Mouse (Mus musculus): ENCODE results near the gene 2900026A02Rik. TPM values are rescaled to one million over a fixed set of nuclear protein-coding genes. Genes with fewer than 3 reads are reported as not detected.

The 2900026A02Rik gene
- total RNA-seq, 2 experiments from 2014 or later: 21.3 to 25.8 TPM

GRCm38 (mm10) chr5:113122326-113123054, 98.5 kb downstream of the 2900026A02Rik start:
- peak; percentile 62 for DNase-seq (ENCODE audit: low spot score)

- DNase-seq (ENCODE audit: low spot score): no peak
Measured at GRCm38 (mm10) chr5:113121591-113121875, 99.5 kb downstream of the 2900026A02Rik start.

GRCm38 (mm10) chr5:113120741-113121590, 100.1 kb downstream of the 2900026A02Rik start:
- DNase-seq (ENCODE audit: low spot score): no peak

GRCm38 (mm10) chr5:113119861-113120465, 101.1 kb downstream of the 2900026A02Rik start:
- DNase-seq (ENCODE audit: low spot score): no peak

- DNase-seq (ENCODE audit: low spot score): no peak
Measured at GRCm38 (mm10) chr5:113119291-113119690, 101.7 kb downstream of the 2900026A02Rik start.

- DNase-seq (ENCODE audit: low spot score): no peak
Measured at GRCm38 (mm10) chr5:113118695-113119094, 102.3 kb downstream of the 2900026A02Rik start.

GRCm38 (mm10) chr5:113117361-113117760, 103.7 kb downstream of the 2900026A02Rik start:
- no peak for DNase-seq (ENCODE audit: low spot score)

GRCm38 (mm10) chr5:113115896-113116295, 105.1 kb downstream of the 2900026A02Rik start:
- DNase-seq (ENCODE audit: low spot score): no peak

- DNase-seq (ENCODE audit: low spot score): peak; percentile 71
Measured at GRCm38 (mm10) chr5:113114264-113115225, 106.5 kb downstream of the 2900026A02Rik start.

GRCm38 (mm10) chr5:113113120-113113519, 107.9 kb downstream of the 2900026A02Rik start:
- DNase-seq (ENCODE audit: low spot score): no peak

GRCm38 (mm10) chr5:113111336-113111735, 109.7 kb downstream of the 2900026A02Rik start:
- DNase-seq (ENCODE audit: low spot score): no peak

- no peak for DNase-seq (ENCODE audit: low spot score)
Measured at GRCm38 (mm10) chr5:113110929-113111328, 110.1 kb downstream of the 2900026A02Rik start.

- peak; percentile 49 for DNase-seq (ENCODE audit: low spot score)
Measured at GRCm38 (mm10) chr5:113109651-113110050, 111.4 kb downstream of the 2900026A02Rik start.

GRCm38 (mm10) chr5:113108165-113108764, 112.8 kb downstream of the 2900026A02Rik start:
- DNase-seq (ENCODE audit: low spot score): no peak

- peak; percentile 39 for DNase-seq (ENCODE audit: low spot score)
Measured at GRCm38 (mm10) chr5:113107709-113108108, 113.3 kb downstream of the 2900026A02Rik start.

GRCm38 (mm10) chr5:113106594-113106993, 114.4 kb downstream of the 2900026A02Rik start:
- peak; percentile 55 for DNase-seq (ENCODE audit: low spot score)

- no peak for DNase-seq (ENCODE audit: low spot score)
Measured at GRCm38 (mm10) chr5:113105481-113105880, 115.6 kb downstream of the 2900026A02Rik start.

GRCm38 (mm10) chr5:113105035-113105434, 116.0 kb downstream of the 2900026A02Rik start:
- DNase-seq (ENCODE audit: low spot score): peak; percentile 38

GRCm38 (mm10) chr5:113102455-113102854, 118.6 kb downstream of the 2900026A02Rik start:
- DNase-seq (ENCODE audit: low spot score): no peak

- no peak for DNase-seq (ENCODE audit: low spot score)
Measured at GRCm38 (mm10) chr5:113101457-113101856, 119.6 kb downstream of the 2900026A02Rik start.

GRCm38 (mm10) chr5:113100422-113100821, 120.6 kb downstream of the 2900026A02Rik start:
- DNase-seq (ENCODE audit: low spot score): no peak
